9 mouse cellular contexts compared by ENCODE assay signal in the genomic region with DNA sequence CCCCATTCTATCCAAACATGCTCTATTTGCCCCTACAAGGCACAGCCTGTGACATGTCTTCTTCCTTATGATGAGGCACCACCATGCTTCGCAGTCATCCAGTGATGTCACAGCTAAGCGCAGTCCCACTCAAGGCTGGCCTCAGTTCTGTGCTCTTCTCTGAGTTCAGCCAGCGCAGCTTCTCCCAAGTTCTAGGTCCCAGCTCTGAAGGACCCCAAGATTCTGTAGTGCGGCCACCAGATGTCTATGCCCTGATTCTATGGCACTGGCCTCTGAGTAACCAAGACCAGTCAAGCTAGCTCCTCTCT.
DNase-seq lines count a peak whose midpoint lies in the region; ATAC-seq and TF ChIP-seq lines count a peak whose summit lies in the region.
"Had no signal": no experiment of that assay in that cellular context is flagged by ENCODE, and none has a peak within 500 bp of the region (broad histone marks: within the 10 kb centered on the region; RNA-seq: fewer than 3 reads in every experiment).

No protein-coding gene starts in this region.

- 79% methylated on average over 4 of the region's 4 CpGs for whole genome bisulfite sequencing in lung, embryonic 16.5 days
- WGBS in intestine, embryonic 15.5 days = 79% methylated on average over 4 of the region's 4 CpGs
- WGBS in olfactory bulb, adult 2 months = 84% methylated on average over 4 of the region's 4 CpGs

- H3K4me3 ChIP-seq in lung, embryonic 16.5 days (ENCODE audit: low read length) = no peak overlapping the region
- no peak overlapping the region for H3K4me3 ChIP-seq in intestine, embryonic 15.5 days (replicated peaks)
- H3K4me3 ChIP-seq in olfactory bulb, adult 2 months (ENCODE audit: insufficient read depth, low read depth, low read length) = 0 out of 2 replicates have a peak overlapping the region, but pooled peaks have one; percentile 16

- peaks cover 9% of the 10 kb centered on the region for H3K4me1 ChIP-seq in lung, embryonic 16.5 days (replicated peaks; ENCODE audit: control insufficient read depth, insufficient read depth, low read length)
- H3K4me1 ChIP-seq in intestine, embryonic 15.5 days (replicated peaks) = 0 out of 2 replicates have a peak, but pooled peaks cover 6% of the 10 kb centered on the region
- peaks cover 14% of the 10 kb centered on the region for H3K4me1 ChIP-seq in olfactory bulb, adult 2 months (ENCODE audit: control insufficient read depth, insufficient read depth, low read length)

- ATAC-seq in frontal cortex, adult (ENCODE audit: low TSS enrichment) = 0 out of 2 replicates have a peak, but pooled peaks have one; percentile 17
- no peak for ATAC-seq in lung, embryonic 16.5 days (ENCODE audit: low read depth)
- peak; percentile 12; the same call in 1 of the 2 replicates for ATAC-seq in intestine, embryonic 15.5 days

- H3K36me3 ChIP-seq in lung, embryonic 16.5 days (ENCODE audit: control insufficient read depth, insufficient read depth, low read length) = no peaks in the 10 kb centered on the region
- H3K36me3 ChIP-seq in intestine, embryonic 15.5 days = no peaks in the 10 kb centered on the region

- no peak overlapping the region for H3K9ac ChIP-seq in lung, embryonic 16.5 days (ENCODE audit: low read length)
- no peak overlapping the region for H3K9ac ChIP-seq in intestine, embryonic 15.5 days

- H3K9me3 ChIP-seq in lung, embryonic 16.5 days (ENCODE audit: control insufficient read depth, low read length) = 0 out of 2 replicates have a peak, but pooled peaks cover 4% of the 10 kb centered on the region
- H3K9me3 ChIP-seq in intestine, embryonic 15.5 days = no peaks in the 10 kb centered on the region

- no peak for DNase-seq in frontal cortex, postnatal 36 days (ENCODE audit: low spot score in 2 of 2)
- DNase-seq in lung, postnatal 4 days = no peak
- DNase-seq in thymus, postnatal 10 days (ENCODE audit: low spot score in 2 of 2) = no peak
- DNase-seq in testis, postnatal 14 days (ENCODE audit: low spot score) = no peak
- DNase-seq: cerebellum, adult 11 months had no signal

- H3K27ac ChIP-seq in lung, embryonic 16.5 days (ENCODE audit: low read length) = no peak overlapping the region
- H3K27ac ChIP-seq in intestine, embryonic 15.5 days = no peak overlapping the region
- H3K27ac ChIP-seq in olfactory bulb, adult 2 months (ENCODE audit: insufficient read depth, low read depth, low read length) = 0 out of 2 replicates have a peak overlapping the region, but pooled peaks have one; percentile 5

- no peak for TF ChIP-seq CTCF in olfactory bulb, adult 2 months (IDR thresholded peaks at IDR 0.05; ENCODE audit: insufficient read depth, low read depth, low read length)

- peak overlapping the region; percentile 42; the same call in 1 of the 2 replicates for H3K4me2 ChIP-seq in lung, embryonic 16.5 days (ENCODE audit: low read depth, low read length)
- H3K4me2 ChIP-seq in intestine, embryonic 15.5 days (replicated peaks) = peak overlapping the region; percentile 42; the same call in 1 of the 2 replicates

- TF ChIP-seq POLR2A in olfactory bulb, adult 2 months (IDR thresholded peaks at IDR 0.05; ENCODE audit: insufficient read depth, low read depth, low read length) = no peak

- H3K27me3 ChIP-seq in lung, embryonic 16.5 days (ENCODE audit: control insufficient read depth, insufficient read depth, low read depth, low read length) = no peaks in the 10 kb centered on the region
- no peaks in the 10 kb centered on the region for H3K27me3 ChIP-seq in intestine, embryonic 15.5 days (replicated peaks)
